Mouse (Mus musculus) kidney, postnatal 25 days (tissue): ENCODE measurements at regions not wholly inside any gene's neighbourhood (a gene's known extent, or its start where the extent isn't known, plus 50 kb on each side); places are given as distances from the start of the nearest gene placed in this dataset.

Experiments used
- DNase-seq, 2 experiments: peaks; one replicate each; pipeline ENCODE4 v3.0.0; 2021; ENCODE audit warnings: mixed read lengths in 2 of 2

DNA sequence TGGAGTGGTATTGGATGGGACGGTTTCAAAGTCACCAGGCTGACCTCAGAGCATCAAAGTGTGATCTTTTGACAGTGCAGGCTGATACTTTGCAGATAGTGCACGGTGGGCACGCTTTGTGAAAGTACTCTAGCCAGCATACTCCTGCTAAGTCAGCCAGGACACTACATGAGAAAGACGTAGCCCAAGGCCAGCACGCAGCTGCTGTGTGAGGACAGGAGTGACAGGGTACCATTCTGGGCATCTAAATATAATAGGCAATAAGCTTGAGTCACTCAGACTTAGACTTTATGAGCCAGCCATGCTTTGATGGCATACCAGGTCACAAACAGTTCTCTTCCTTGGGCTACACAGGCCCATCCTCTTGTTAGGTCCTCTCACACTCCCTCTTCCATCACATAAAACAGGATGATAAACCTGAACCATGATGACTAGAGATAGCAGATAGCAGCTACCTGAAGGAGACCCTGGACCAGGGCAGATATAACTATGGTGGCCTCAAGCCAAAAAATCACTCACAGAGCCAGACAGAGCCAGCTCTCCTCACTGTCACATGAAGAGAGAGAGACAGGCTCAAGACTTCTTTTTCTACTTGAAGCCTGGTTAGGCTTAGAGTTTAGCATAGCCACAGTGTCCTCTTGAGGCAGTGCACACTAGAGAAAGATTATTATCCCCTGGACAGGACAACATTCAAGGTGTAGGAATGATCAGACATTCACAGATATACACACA lies 156.7 kb upstream of the Rreb1 start:
- no peak for DNase-seq

DNA sequence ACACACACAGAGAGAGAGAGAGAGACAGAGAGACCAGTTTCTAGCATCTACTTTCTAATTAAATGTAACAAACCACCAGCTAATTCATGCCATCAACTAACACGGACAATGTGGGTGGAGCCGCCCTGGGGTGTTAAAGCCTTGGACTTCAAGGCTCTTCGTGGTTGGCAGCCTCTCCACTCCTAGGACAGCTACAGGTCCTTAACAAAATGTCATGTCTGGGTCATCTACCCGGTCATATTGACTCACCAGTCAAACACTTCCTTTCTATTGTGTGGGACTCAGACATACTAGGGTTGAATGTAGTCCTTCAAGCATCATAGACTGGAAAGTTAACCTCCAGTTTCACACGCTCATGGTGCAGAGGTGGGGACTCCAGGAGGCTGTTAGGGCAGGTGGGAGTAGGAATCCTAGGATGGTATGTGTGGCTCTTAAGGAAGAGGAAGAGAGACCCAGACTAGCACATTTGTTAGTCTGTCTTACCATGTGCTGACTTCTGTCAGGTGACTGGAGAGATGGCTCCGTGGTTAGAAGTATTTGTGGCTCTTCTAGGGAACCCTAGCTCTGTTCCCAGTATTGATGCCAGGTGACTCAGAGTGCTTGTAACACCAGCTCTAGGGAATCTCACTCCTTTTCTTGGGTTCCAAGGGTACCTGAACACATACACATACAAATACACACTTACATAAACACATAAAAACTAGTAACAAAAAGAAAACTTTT lies 155.7 kb upstream of the Rreb1 start:
- no peak for DNase-seq

DNA sequence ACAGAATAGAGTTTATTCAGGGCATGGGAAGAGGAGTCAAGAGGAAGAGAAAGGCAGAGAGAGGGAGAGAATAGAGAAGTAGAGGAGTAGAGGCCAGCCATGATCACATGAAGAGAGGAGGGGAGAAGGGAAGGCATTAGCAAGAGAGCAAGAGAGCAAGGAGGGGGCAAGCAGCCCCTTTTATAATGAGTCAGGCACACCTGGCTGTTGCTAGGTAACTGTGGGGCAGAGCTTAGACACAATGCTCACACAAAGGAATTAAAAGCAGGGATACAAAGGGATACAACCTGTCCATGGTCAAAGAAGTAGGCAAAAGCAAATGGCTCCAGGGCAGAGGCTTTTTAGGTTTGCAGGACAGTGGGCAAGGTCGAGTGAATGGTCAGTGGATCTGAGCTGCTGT lies 153.5 kb upstream of the Rreb1 start:
- DNase-seq: no peak

DNA sequence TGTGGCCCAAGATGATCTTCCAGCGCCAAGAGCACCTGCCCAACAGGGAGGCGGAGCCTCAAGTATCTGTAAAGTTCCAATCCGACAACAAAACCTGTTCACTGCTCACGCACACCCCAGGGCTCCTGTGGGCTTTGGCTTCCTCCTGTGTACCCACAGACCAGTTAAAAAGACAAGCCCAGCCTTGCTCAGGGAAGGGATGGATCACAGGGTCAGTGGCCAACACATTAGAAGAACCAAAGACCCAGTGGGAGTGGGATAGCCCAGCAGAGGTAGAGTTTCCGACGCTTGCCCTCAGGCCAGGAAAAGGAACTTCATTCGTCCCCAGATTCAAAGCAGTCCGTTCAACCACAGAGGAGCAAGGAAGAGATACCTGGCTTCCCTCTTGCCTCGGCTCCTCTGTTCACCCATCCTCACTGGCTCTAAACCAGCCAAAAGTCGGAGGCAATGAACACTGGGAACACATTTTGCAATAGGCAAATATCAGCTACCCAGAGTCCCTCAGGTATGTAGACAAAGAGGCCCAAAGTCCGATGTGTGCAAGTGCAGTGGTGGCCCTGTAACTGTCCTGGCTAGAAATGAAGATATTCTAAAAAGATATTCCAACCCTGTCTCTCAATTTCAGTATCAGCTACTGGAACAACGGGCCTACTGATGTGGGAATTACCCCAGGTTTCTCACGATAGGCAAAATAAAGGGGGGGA lies 152.5 kb upstream of the Rreb1 start:
- no peak for DNase-seq

DNA sequence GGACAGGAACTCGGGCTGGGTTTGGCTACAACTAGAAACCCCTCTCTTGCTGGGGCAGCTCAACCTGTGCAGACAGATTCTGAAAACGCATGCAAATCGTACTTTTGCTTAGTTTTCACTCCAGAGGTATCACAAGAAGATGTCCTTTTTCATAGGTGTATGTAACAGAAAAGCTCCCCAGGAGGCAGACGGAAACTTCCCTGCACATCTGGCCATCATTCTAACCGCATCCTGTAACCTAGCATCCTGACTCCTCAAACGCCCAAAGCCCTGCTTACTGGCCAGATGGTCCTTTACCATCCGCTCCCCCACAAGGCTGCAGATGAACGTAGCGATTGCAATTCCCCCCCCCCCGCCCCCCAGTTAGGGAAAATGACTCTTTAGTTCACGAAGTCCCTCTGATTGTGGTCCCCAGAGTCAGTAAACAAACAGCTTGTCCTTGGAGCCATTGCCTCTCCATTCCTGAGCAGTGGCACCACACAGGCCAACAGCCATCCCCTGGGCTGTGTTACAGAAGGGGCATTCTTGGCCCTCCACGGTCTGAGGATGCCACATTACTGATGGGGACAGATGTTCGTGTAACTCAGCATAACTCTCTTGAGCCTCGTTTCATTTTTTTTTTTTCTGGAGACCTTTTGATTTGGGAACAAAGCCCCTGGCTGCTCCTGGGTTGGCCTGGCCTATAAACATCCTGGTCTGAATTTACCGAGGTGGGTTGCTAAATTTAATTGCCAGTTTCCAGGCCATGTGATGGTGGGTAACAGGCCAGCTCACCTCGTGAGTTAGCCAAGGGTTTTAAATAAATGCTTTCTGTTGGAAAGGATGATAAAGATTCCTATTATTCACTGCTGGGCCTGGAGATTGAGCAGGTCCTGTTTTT lies 149.6 kb upstream of the Rreb1 start:
- no peak for DNase-seq

DNA sequence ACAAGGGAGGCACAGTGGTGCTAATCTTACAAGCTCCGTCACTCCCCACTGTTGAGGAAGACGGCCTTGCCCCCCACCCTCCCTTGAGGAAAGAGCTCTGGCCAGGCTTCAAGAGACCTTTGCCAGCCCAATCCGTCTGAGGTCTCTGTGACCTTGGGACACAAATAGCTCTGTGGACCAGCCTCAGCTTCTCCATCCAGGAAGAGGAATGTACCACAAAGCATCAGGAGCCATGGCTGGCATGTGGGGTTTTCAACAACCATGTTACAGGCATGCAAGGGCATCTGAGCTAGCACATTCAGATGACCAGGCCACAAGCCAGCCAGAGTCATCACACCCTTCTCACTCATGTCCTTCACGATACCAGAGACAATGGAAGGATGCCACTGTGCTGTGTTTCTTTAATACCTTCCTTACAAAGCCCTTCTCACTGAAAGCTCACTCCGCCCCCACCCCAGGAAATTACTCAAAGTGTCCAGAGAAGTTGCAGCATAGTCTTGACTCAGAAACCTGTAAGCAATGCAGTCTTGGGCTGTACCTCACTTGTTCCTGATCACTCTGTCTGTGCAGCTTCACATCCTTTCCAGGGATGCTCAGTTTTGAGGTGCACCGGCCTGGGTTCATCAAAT lies 148.8 kb upstream of the Rreb1 start:
- no peak for DNase-seq

DNA sequence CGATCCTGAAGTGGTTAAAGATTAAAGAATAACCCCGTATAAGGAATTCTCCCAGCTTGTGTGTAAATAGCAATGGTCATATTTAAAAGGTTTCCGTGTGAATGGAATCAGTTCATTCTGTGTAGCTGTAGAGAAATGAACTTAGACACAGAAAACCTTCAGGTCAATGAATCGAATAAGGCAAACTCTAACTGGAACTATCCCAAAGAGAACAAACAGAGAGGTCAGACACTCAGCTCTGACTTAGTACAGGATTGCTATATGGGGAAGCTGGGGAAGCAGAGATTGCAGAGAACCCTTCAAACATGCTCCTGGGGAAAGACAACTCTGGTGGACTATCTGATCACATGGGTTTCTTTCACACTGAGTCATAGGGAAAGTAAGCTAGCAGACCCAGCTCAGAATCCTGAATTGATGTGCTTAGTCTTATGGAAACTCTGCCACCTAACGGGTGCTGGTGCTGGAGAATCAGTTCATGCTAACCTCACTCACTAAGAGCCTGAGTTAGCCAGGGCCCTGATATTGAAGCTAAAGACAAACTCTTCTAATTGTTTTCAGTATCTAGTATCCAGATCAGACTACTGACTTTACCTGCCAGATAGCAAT lies 145.3 kb upstream of the Rreb1 start:
- no peak for DNase-seq

DNA sequence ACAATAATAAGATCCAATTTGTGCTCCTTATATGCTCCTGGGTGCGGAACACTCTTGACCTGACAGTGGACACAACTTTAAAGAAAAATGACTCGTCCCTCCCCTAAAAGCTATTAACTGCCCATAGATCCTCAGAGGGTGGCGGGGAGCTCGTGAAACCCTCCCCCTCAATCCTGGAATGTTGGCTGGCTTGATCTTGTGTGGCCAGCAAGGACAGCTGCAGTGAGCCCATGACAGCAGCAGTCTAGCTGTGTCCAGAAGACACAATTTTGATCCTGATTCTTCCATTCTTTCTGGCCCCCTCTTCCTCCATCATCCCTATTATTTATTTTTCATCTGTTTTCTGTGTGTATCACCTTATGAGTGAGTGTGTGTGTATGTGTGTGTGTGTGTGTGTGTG lies 141.8 kb upstream of the Rreb1 start:
- no peak for DNase-seq

DNA sequence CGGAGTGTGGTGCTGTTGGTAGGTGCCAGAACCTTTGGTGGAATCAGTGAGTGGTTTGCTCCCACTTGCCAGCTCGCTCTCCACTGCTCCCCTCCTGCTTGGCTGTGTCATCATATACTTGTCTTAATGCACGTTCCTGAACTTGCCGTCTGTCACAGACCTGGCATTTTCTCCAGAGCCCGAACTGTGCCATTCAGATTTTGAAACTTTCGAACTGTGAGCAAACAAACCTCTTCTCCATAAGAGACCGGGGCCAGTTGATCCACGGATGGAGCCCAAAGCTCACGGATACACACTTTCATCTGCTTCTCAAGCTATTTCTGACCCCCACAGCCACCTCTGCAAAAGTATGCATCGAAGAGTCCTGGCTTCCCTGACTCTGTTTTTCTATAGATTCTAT lies 141.0 kb upstream of the Rreb1 start:
- DNase-seq: no peak

DNA sequence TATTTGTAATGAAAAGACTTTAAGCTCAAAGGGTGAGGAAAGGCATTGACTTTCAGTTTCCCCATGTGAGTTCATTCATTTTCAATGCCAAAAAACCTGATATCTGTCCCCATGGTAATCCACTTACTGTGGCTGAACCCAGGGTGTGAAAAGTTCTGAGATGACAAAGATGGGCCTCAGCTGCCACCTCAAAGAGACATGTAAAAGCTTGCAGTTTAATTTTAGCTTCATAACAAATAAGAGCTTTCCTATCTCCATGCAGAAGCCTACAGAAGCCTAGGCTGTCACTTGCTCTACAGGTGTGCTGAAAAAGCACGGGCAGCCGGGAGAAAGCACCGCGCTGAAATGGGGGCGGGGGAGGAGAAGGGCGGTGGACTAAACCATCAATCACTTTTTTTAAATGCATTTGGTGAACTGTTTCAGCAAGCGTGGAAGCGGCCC lies 140.1 kb upstream of the Rreb1 start:
- DNase-seq: no peak

DNA sequence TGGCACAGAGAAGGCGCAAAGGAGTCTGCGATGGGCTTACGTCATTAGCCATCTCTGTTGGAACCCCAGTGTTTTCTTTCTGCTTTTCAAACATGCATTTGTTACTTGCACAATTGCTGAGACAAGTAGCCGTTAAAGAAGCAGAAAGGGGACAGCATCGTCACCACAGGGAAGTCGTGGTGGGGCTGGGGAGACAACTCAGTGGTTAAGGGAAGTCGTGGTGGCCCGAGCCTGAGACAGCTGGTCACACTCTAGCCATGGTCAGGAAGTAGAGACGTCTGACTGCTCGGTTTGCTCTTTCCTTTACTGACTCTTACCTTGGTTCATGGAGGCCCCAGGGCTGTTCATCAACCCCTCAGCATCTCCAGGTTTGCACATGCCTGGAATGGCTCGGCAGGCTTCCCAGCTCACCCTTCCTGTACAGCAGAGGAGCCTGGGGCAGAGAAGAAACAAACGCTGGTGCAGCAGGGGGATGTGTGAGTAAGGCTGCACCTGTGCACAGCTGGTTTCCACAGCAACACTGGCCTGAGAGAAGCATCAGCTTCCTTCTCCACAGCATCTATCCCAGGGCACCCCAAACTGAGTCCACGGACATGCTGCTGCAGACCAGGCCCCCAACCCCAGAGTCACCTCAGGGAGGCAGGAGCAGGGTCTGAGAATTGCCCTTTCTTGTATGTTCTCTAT lies 135.6 kb upstream of the Rreb1 start:
- DNase-seq: no peak

DNA sequence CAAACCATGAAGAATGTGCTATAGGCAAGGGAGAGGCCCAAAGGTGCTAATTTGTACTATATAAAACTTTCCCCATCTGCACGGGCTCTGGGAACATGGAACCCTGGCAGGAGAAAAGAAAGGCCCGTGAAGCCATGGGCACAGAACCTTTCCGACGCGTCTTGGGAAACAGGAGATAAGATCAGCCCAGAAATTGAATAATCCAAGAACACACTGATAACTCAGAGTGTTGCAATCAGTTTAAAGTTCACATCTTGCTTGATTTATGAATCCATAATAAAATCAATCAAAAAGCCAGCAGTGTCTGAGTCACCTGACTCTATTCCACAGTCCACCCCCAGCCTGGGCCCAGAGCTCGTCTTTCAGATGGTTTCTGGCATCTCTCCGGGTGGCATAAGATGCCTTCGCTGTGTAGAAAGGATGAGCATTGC lies 133.4 kb upstream of the Rreb1 start:
- no peak for DNase-seq

DNA sequence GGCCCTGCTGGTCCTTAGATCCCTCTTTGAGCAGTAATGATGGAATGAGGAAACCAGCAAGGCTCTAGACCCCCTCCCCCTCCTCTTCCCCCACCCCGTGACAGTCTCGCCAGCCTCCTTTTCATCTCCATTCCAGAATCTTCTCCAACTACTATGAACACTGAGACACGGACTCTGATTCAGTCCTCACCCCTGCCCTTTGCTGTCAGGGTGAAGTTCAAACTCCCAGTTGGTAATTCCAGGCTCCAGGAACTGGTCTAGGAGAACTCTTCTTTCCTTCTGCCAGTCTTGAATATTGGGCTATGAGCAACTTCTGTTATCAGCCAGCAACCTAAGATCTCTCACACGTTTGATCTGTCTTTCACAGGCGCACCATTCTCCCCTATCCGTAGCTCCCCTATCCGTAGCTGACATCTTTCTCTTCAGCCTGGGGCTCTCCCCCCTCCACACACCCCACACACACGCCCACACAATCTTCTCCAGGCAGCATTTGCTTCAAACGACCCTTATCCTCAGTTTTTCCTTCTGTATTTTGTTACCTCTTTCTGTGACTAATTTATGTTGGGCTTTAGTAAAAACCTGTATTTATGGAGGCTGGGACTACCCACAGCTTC lies 128.6 kb upstream of the Rreb1 start:
- DNase-seq: peak; percentile 14 to 51

DNA sequence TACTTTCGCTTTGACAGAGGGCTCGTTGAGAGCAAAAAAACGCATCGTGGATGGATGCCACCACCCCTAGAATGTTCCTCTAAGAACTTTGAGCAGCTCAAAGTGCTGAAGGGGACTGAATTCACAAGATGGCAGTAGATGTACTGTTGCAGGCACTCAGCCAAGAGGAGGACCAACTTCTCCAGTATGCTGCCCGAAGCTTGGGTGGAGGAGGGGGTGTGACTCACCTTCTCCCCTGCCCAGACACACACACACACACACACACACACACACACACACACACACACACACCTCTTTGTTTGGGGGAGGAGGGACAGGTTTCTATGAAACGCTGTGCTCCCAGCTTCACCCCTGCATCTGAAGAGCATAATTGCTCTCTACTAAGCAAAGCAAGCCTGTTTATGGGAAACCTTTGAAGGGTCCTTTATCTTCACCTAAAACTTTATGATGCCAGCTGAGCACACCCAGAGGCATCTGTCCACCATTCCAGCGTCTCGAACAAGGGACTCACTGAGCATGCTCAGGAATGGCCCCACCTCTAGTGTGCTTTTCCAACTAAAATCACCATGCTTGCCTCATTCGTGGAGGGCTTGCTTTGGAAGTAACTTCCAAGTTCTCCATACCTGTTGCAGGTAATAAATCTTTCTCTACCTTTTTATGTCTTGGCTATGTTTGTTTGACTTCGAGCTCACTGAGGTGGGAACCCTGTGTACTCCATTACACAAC lies 126.8 kb upstream of the Rreb1 start:
- no peak for DNase-seq

DNA sequence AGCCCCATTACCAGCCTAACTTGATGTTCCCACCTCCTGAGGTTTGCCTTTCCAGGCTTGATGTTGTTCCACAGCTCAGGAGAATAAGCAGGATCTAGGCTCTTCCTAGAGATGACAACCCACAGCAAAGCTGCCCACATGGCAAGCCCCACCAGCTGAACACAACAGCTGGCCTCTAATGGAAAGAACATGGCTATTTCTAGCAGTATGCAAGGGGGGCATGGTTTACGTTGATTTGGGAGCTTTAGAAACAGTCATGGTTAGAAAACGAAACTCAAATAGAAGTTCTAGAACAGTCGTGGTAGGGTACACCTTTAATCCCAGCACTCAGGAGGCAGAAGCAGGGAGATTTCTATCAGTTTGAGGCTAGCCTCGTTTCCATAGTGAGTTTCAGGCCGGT lies 123.5 kb upstream of the Rreb1 start:
- no peak for DNase-seq

DNA sequence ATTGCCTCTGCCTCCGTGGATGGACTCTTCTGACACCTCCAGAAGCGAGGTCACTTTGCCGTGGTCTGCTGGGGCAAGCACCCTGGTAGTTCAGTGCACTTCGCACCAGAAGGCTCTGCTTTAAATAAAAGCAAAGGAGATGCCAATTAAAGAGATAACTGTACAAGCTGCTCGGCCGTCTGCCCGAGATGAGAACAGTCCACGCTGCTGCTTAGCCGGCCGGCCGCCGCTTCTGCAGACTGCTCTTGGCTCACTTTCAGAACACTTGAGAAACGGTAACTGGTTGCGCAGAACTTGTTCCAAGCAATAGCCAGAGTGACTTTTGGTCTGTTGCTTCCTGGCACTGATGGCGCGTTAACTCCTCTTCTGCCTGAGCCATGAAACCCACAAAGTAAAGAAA lies 121.0 kb upstream of the Rreb1 start:
- DNase-seq: peak; percentile 77 to 87

DNA sequence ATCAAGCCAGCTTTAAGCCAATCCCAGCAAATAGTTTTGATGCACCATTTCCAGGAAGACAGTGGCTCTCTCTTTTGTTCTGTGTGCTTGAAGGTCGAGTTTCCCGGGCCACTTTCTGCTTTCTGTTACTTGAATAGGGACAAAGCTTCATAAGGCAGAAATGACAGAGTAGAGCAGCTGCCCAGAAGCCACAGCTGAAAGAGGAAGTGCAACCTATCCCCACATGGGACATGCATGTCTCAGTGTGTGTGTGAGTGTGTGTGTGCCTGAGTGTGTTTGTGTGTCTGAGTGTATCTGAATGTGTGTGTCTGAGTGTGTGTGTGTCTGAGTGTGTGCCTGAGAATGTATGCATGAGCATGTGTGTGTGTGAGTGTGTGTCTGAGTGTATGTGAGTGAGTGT lies 120.2 kb upstream of the Rreb1 start:
- DNase-seq: no peak

DNA sequence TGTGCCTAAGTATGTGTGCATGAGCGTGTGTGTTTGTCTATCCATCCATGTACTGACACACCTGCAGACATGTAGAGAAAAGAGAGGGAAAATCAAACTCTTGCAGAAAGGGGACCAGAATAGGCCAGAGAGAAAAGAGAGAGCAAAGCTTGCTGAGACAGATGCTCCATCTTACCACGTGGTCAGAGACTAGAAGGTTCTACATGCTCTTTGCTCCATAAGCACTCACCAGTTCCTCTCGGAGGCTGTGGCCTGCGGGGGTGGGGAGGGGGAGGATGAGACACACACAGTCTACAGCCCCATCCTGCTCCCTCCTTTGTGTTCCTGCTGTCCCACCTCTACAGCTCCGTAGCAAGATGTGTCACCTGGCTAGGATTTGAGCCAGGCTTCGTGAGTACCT lies 119.7 kb upstream of the Rreb1 start:
- DNase-seq: no peak

DNA sequence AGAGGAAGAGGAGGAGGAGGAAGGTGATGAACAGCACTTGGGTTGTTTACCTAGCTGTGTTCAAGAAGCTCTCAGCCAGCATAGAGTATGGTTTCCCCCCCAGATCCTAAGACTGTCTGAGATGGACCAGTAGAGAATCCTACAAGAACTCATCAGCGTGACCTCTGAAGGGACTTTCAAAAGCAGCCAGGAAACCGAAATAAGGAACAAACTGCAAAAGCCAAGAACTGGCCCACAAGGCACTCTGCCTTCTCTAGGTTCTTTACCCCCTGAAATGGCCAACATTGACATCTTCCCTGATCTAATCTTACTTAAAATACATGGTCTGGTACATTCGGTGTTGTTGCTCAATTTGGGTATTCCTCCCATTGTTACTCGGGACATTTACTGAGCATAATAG lies 118.1 kb upstream of the Rreb1 start:
- DNase-seq: no peak

DNA sequence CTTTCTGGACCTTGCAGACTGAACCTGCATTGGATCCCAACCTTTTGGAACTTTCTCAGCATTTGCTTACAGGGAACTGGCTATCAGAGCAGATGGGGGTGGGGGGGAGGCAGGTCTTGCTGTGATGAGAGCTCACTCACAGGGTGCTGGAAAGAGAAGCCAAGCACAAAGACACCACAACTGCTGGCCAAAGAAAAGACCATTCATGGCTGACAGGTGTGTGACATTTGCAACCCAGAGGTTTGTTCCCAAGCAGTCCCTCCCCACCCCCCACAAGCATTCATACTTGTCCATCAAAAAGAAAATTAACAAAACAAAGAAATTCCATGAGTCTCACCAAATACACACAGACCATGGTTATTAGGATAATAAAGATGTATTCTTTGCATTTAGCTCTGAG lies 117.5 kb upstream of the Rreb1 start:
- no peak for DNase-seq
